Mouse (Mus musculus) large intestine, adult 2 months (tissue): ENCODE measurements around the gene Gm49342. TPM values are rescaled to one million over a fixed set of nuclear protein-coding genes. Genes with fewer than 3 reads are reported as not detected.
A peak's percentile ranks its signal among the peaks of the same experiment; 100 is the strongest.
"Not testable (repeated sequence)": the region's sequence is repeated elsewhere in the genome, so short reads cannot be mapped to it uniquely, and the experiment has no call there.

Experiments
- DNase-seq: peaks from one replicate; pipeline ENCODE4 v3.0.0-alpha.2; 2012; ENCODE audit warnings: low read depth, low spot score
- WGBS: fragments of 180-500 bp; shearing (Covaris S2); methylation state at CpG from one replicate; pipeline ENCODE4 v1.1.7; 2018; 5-methylcytosine and 5-hydroxymethylcytosine counted together
- polyA plus RNA-seq: library from polyadenylated mRNA; depleted of rRNA; stranded (reverse); fragments of >200 nt; gene quantifications from 2 replicates; pipeline ENCODE4 v1.2.3, GENCODE M21; 2012

Gm49342 gene
- polyA plus RNA-seq, 1 experiment = 68.3 TPM

- peak; percentile 94 for DNase-seq
- WGBS = under 1% methylated on average over 66 of the region's 68 CpGs
These were observed 13.4 kb upstream of the Gm49342 start, which contains the start of the genes Pip4p1 and Pnp for GRCm38 (mm10) chr14:50930754-50931492. Pip4p1 (minus strand) TSS chr14:50930856. Pnp (plus strand) TSS chr14:50931082.

GRCm38 (mm10) chr14:50931493-50932020 lies 12.8 kb upstream of the Gm49342 start:
- 10% methylated on average over 12 of the region's 12 CpGs for WGBS
- no peak for DNase-seq

GRCm38 (mm10) chr14:50936649-50937048 lies 7.7 kb upstream of the Gm49342 start:
- DNase-seq = no peak
- WGBS = 32% methylated on average over 1 of the region's 1 CpGs

GRCm38 (mm10) chr14:50938119-50938908 lies 6.0 kb upstream of the Gm49342 start:
- WGBS = 89% methylated on average over 3 of the region's 3 CpGs

GRCm38 (mm10) chr14:50938940-50939339 lies 5.4 kb upstream of the Gm49342 start:
- DNase-seq = no peak
- WGBS = 31% methylated on average over 2 of the region's 2 CpGs

More at GRCm38 (mm10) chr14:50938119-50938908, 6.0 kb upstream of the Gm49342 start:
- DNase-seq = no peak

GRCm38 (mm10) chr14:50944668-50945033 lies 334 bp downstream of the Gm49342 start:
- WGBS = 0% methylated on average over 14 of the region's 15 CpGs
- DNase-seq = not testable (repeated sequence)

GRCm38 (mm10) chr14:50945081-50945480 lies 764 bp downstream of the Gm49342 start:
- DNase-seq = not testable (repeated sequence)
- WGBS = 1% methylated on average over 6 of the region's 6 CpGs

GRCm38 (mm10) chr14:50945526-50945925 lies 1.2 kb downstream of the Gm49342 start:
- not testable (repeated sequence) for DNase-seq
- WGBS = 6% methylated on average over 3 of the region's 3 CpGs

- no peak for DNase-seq
- WGBS = 62% methylated on average over 10 of the region's 10 CpGs
These were observed 11.2 kb downstream of the Gm49342 start for GRCm38 (mm10) chr14:50955487-50955886.

- WGBS = 10% methylated on average over 19 of the region's 19 CpGs
These were observed 11.7 kb downstream of the Gm49342 start, which contains the start of gene Pnp2 for GRCm38 (mm10) chr14:50955942-50956508. Pnp2 (plus strand) TSS chr14:50955992.

GRCm38 (mm10) chr14:50956724-50957123 lies 12.4 kb downstream of the Gm49342 start:
- DNase-seq = not testable (repeated sequence)
- WGBS = 43% methylated on average over 6 of the region's 6 CpGs

More at GRCm38 (mm10) chr14:50955942-50956508, 11.7 kb downstream of the Gm49342 start, which contains the start of gene Pnp2:
- DNase-seq = not testable (repeated sequence)

GRCm38 (mm10) chr14:50957146-50957545 lies 12.8 kb downstream of the Gm49342 start:
- WGBS = 29% methylated on average over 3 of the region's 3 CpGs
- DNase-seq = not testable (repeated sequence)

GRCm38 (mm10) chr14:50958289-50958995 lies 14.1 kb downstream of the Gm49342 start:
- not testable (repeated sequence) for DNase-seq
- 86% methylated on average over 5 of the region's 5 CpGs for WGBS

- 77% methylated on average over 5 of the region's 5 CpGs for WGBS
- DNase-seq = no peak
These were observed 24.1 kb downstream of the Gm49342 start for GRCm38 (mm10) chr14:50968216-50968980.

- DNase-seq = no peak
- 17% methylated on average over 1 of the region's 1 CpGs for WGBS
These were observed 24.7 kb downstream of the Gm49342 start for GRCm38 (mm10) chr14:50969041-50969440.

GRCm38 (mm10) chr14:50969558-50970544 lies 25.5 kb downstream of the Gm49342 start:
- no peak for DNase-seq
- 60% methylated on average over 12 of the region's 12 CpGs for WGBS

GRCm38 (mm10) chr14:50970822-50971221 lies 26.5 kb downstream of the Gm49342 start:
- WGBS = 38% methylated on average over 1 of the region's 1 CpGs
- DNase-seq = no peak
